Mouse (Mus musculus) mouse trophoblast stem cell (cell line): ENCODE measurements around the gene Gdf3.
"Not testable (repeated sequence)": the region's sequence is repeated elsewhere in the genome, so short reads cannot be mapped to it uniquely, and the experiment has no call there.

Experiments used
- in situ Hi-C, 2 experiments: fragments of 300-500 bp; cut with MseI, MboI; formaldehyde crosslinking; loops; 2 replicates in 1 of 2; 3 replicates in 1 of 2; pipeline ENCODE4 v1.15.1; 2025

The Gdf3 gene

GRCm38 (mm10) chr6:122606661-122607060 is 3.2 kb downstream of the Gdf3 start:
- in situ Hi-C loops, result no loop called here

- in situ Hi-C loops, result no loop called here
Measured at GRCm38 (mm10) chr6:122605483-122605882, 4.4 kb downstream of the Gdf3 start.

- in situ Hi-C loops, result no loop called here
Measured at GRCm38 (mm10) chr6:122604260-122604659, 5.6 kb downstream of the Gdf3 start.

GRCm38 (mm10) chr6:122602992-122603322 is 6.9 kb downstream of the Gdf3 start:
- in situ Hi-C loops, result no loop called here

- in situ Hi-C loops, result no loop called here
Measured at GRCm38 (mm10) chr6:122602242-122602991, 7.5 kb downstream of the Gdf3 start, which contains the start of gene Apobec1. Apobec1 (minus strand) TSS chr6:122602444.

- in situ Hi-C loops, result no loop called here
Measured at GRCm38 (mm10) chr6:122601615-122602014, 8.3 kb downstream of the Gdf3 start.

GRCm38 (mm10) chr6:122601031-122601430 is 8.9 kb downstream of the Gdf3 start:
- in situ Hi-C loops, result no loop called here

GRCm38 (mm10) chr6:122600066-122600646 is 9.7 kb downstream of the Gdf3 start:
- in situ Hi-C loops, result no loop called here

GRCm38 (mm10) chr6:122599054-122599737 is 10.7 kb downstream of the Gdf3 start:
- in situ Hi-C loops, result no loop called here

GRCm38 (mm10) chr6:122598436-122598835 is 11.5 kb downstream of the Gdf3 start:
- in situ Hi-C loops, result no loop called here

- in situ Hi-C loops, result no loop called here
Measured at GRCm38 (mm10) chr6:122598014-122598413, 11.9 kb downstream of the Gdf3 start.

GRCm38 (mm10) chr6:122596608-122597007 is 13.3 kb downstream of the Gdf3 start:
- in situ Hi-C loops, result no loop called here

- in situ Hi-C loops, result no loop called here
Measured at GRCm38 (mm10) chr6:122595637-122596036, 14.2 kb downstream of the Gdf3 start.

- in situ Hi-C loops, result no loop called here
Measured at GRCm38 (mm10) chr6:122592905-122593304, 17.0 kb downstream of the Gdf3 start.

- in situ Hi-C loops, result no loop called here
Measured at GRCm38 (mm10) chr6:122591027-122591758, 18.7 kb downstream of the Gdf3 start.

GRCm38 (mm10) chr6:122579086-122579485 is 30.8 kb downstream of the Gdf3 start:
- in situ Hi-C loops, result no loop called here

GRCm38 (mm10) chr6:122577030-122577429 is 32.9 kb downstream of the Gdf3 start:
- in situ Hi-C loops, result no loop called here

- in situ Hi-C loops, result not testable (repeated sequence)
Measured at GRCm38 (mm10) chr6:122575037-122575436, 34.9 kb downstream of the Gdf3 start.

- in situ Hi-C loops, result no loop called here
Measured at GRCm38 (mm10) chr6:122571617-122571959, 38.3 kb downstream of the Gdf3 start.

- in situ Hi-C loops, result no loop called here
Measured at GRCm38 (mm10) chr6:122570695-122571616, 38.9 kb downstream of the Gdf3 start.

GRCm38 (mm10) chr6:122569762-122570161 is 40.1 kb downstream of the Gdf3 start:
- in situ Hi-C loops, result loop anchor here in 1 of 2 experiments (10.0 kb wide), 1 partner anchor 75 kb away; the partner anchor contains the start of gene Rimklb
